Mouse (Mus musculus): ENCODE data around the gene Ttbk2. TPM values are rescaled to one million over a fixed set of nuclear protein-coding genes. Genes with fewer than 3 reads are reported as not detected.

Ttbk2 gene
- total and polyA plus RNA-seq, 3 experiments: 2.0 to 13.3 (median 12.6) TPM

DNA sequence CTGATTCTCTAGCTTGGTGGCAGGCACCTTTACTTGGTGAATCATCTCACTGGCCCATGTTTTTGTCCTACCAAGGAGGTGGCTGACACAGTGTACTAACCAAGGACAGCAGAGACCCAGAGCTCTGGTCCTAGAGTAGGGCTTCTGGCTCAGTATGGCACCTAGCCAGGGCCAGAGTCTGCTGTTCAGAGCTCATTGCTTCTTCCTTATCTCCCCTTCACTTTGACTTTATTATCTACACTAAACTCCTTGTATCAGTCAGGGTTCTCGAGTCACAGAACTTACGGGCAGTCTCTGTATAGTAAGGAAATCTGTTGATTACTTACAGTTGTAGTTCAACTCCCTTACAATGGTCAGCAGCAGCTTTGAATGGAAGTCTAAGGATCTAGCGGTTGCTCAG is 139.5 kb downstream of the Ttbk2 start:
- Histone ChIP-seq H3K4me1 (ENCODE audit: control insufficient read depth, insufficient read depth, low read length) (no peaks in the 10 kb centered on the region), H3K4me3 (no peak overlapping the region), H3K9ac (ENCODE audit: low read depth, low read length) (no peak overlapping the region), H3K27ac (no peak overlapping the region), H3K36me3 (ENCODE audit: control insufficient read depth, insufficient read depth, low read length) (no peaks in the 10 kb centered on the region), H3K79me2 (replicated peaks; ENCODE audit: control insufficient read depth, insufficient read depth, low read length) (no peaks in the 10 kb centered on the region), H3K27me3 (ENCODE audit: control insufficient read depth, insufficient read depth, low read length) (no peaks in the 10 kb centered on the region)
- no peak for TF ChIP-seq EP300 (IDR thresholded peaks at IDR 0.05; ENCODE audit: insufficient read depth, low read depth, low read length)
- TF ChIP-seq CTCF (IDR thresholded peaks at IDR 0.05): no peak
- TF ChIP-seq POLR2A (IDR thresholded peaks at IDR 0.05; ENCODE audit: insufficient read depth, low read depth, low read length): no peak
- WGBS: 72% methylated on average over 3 of the region's 3 CpGs
- intact Hi-C loops (cut with DNase I): no loop called here
- DNase-seq: no peak

DNA sequence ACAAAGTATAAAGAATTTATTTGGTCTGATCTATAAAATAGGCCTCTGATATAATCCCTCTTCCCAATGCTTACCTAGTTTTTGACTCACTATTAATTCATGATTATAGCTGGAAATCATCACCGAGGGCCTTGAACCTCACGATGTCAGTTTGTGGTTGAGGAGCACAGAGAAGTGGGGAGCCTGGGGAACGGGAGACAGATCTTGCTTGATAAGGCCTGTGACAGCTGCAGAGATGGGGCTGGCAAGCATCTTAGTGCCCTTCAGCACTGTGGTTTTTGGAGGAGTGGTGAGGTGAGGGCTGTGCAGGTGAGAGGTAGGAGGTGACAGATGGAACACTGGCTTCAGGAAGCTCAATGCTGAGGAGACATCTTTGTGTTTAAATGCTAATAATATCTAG is 140.2 kb downstream of the Ttbk2 start:
- Histone ChIP-seq H3K27me3 (ENCODE audit: control insufficient read depth, insufficient read depth, low read length) (no peaks in the 10 kb centered on the region), H3K4me3 (no peak overlapping the region), H3K4me1 (ENCODE audit: control insufficient read depth, insufficient read depth, low read length) (no peaks in the 10 kb centered on the region), H3K9ac (ENCODE audit: low read depth, low read length) (no peak overlapping the region), H3K36me3 (ENCODE audit: control insufficient read depth, insufficient read depth, low read length) (no peaks in the 10 kb centered on the region), H3K79me2 (replicated peaks; ENCODE audit: control insufficient read depth, insufficient read depth, low read length) (no peaks in the 10 kb centered on the region), H3K27ac (no peak overlapping the region)
- DNase-seq: no peak
- intact Hi-C loops (cut with DNase I): no loop called here
- no peak for TF ChIP-seq CTCF (IDR thresholded peaks at IDR 0.05)
- no peak for TF ChIP-seq EP300 (IDR thresholded peaks at IDR 0.05; ENCODE audit: insufficient read depth, low read depth, low read length)
- TF ChIP-seq POLR2A (IDR thresholded peaks at IDR 0.05; ENCODE audit: insufficient read depth, low read depth, low read length): no peak
- 79% methylated on average over 3 of the region's 3 CpGs for WGBS

DNA sequence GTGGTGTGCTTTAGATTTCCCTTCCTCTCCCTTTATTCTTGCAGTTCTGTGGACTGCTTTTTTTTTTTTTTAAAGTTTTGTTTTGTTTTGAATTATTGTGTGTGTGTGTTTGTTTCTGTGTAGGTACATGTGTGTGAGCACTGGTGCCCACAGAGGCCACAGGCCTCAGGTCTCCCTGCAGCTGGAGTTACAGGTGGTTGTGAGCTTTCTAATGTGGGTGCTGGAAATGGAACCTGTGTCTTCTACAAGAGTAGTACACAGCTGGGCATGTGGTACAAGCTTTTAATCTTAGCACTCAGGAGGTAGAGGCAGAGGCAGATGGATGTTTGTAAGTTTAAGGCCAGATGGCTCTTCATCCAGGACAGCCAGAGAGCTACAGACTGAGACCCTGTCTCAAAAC is 143.4 kb downstream of the Ttbk2 start:
- no peaks in the 10 kb centered on the region for H3K36me3 ChIP-seq (ENCODE audit: control insufficient read depth, insufficient read depth, low read length)
- TF ChIP-seq EP300 (IDR thresholded peaks at IDR 0.05; ENCODE audit: insufficient read depth, low read depth, low read length) (no peak), POLR2A (IDR thresholded peaks at IDR 0.05; ENCODE audit: insufficient read depth, low read depth, low read length) (no peak), CTCF (IDR thresholded peaks at IDR 0.05) (no peak)
- no peak overlapping the region for H3K4me3 ChIP-seq
- no peaks in the 10 kb centered on the region for H3K4me1 ChIP-seq (ENCODE audit: control insufficient read depth, insufficient read depth, low read length)
- H3K27me3 ChIP-seq (ENCODE audit: control insufficient read depth, insufficient read depth, low read length): no peaks in the 10 kb centered on the region
- no peaks in the 10 kb centered on the region for H3K79me2 ChIP-seq (replicated peaks; ENCODE audit: control insufficient read depth, insufficient read depth, low read length)
- H3K27ac ChIP-seq: no peak overlapping the region
- no peak for DNase-seq
- H3K9ac ChIP-seq (ENCODE audit: low read depth, low read length): no peak overlapping the region
- intact Hi-C loops (cut with DNase I): no loop called here

DNA sequence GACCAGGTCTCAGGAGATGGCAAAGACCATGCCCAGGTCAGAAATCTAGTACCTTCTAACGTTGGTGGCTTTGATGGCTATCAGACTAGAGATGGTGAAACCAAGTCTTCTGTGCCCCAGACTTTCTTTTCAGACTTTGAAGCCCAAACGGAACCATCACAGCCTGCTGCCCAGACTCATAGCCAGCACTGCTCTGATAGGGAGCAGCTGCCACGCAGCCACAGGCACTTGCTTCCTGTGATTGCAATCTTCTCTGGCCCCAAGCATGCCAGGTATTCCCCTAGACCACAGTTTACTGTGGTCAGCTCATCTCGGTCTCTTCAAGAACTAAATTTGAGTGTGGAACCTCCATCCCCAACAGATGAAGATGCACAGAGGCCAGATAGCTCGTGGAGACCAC is 147.7 kb downstream of the Ttbk2 start:
- Histone ChIP-seq H3K36me3 (ENCODE audit: control insufficient read depth, insufficient read depth, low read length) (no peaks in the 10 kb centered on the region), H3K27me3 (ENCODE audit: control insufficient read depth, insufficient read depth, low read length) (no peaks in the 10 kb centered on the region), H3K79me2 (replicated peaks; ENCODE audit: control insufficient read depth, insufficient read depth, low read length) (no peaks in the 10 kb centered on the region), H3K27ac (no peak overlapping the region), H3K4me1 (ENCODE audit: control insufficient read depth, insufficient read depth, low read length) (no peaks in the 10 kb centered on the region), H3K4me3 (no peak overlapping the region), H3K9ac (ENCODE audit: low read depth, low read length) (no peak overlapping the region)
- 72% methylated on average over 5 of the region's 5 CpGs for WGBS
- TF ChIP-seq EP300 (IDR thresholded peaks at IDR 0.05; ENCODE audit: insufficient read depth, low read depth, low read length): no peak
- no peak for TF ChIP-seq POLR2A (IDR thresholded peaks at IDR 0.05; ENCODE audit: insufficient read depth, low read depth, low read length)
- intact Hi-C loops (cut with DNase I): no loop called here
- no peak for DNase-seq

DNA sequence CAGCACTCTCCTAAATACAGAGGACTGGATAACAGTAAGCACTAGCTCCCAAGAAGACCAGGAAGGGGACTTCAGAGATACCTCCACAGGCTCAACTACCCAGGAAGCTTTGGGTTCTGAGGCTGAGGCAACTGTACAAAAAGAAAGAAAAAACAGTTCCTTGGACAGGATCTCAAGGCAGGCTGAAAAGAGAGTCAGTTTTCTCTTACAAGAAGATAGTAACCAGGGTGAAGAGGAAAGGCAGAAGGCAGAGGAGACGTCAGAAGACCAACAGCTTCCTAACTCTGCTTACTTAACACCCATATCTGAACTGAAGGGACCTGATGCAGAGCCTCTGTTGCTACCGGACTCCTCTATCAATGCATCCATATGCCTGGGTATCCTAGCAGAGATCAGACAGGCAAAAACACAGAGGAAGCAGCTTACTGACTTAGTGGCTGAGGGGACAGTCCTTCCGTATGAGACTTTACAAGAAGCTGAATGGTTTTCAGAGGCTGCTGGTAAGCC is 150.0 kb downstream of the Ttbk2 start:
- H3K4me3 ChIP-seq: no peak overlapping the region
- H3K36me3 ChIP-seq (ENCODE audit: control insufficient read depth, insufficient read depth, low read length): no peaks in the 10 kb centered on the region
- no peak for TF ChIP-seq CTCF (IDR thresholded peaks at IDR 0.05)
- no peak for TF ChIP-seq EP300 (IDR thresholded peaks at IDR 0.05; ENCODE audit: insufficient read depth, low read depth, low read length)
- TF ChIP-seq POLR2A (IDR thresholded peaks at IDR 0.05; ENCODE audit: insufficient read depth, low read depth, low read length): no peak
- no peaks in the 10 kb centered on the region for H3K4me1 ChIP-seq (ENCODE audit: control insufficient read depth, insufficient read depth, low read length)
- no peak for DNase-seq
- intact Hi-C loops (cut with DNase I): no loop called here
- H3K9ac ChIP-seq (ENCODE audit: low read depth, low read length): no peak overlapping the region
- H3K79me2 ChIP-seq (replicated peaks; ENCODE audit: control insufficient read depth, insufficient read depth, low read length): no peaks in the 10 kb centered on the region
- no peaks in the 10 kb centered on the region for H3K27me3 ChIP-seq (ENCODE audit: control insufficient read depth, insufficient read depth, low read length)
- WGBS: 82% methylated on average over 3 of the region's 3 CpGs
- no peak overlapping the region for H3K27ac ChIP-seq

DNA sequence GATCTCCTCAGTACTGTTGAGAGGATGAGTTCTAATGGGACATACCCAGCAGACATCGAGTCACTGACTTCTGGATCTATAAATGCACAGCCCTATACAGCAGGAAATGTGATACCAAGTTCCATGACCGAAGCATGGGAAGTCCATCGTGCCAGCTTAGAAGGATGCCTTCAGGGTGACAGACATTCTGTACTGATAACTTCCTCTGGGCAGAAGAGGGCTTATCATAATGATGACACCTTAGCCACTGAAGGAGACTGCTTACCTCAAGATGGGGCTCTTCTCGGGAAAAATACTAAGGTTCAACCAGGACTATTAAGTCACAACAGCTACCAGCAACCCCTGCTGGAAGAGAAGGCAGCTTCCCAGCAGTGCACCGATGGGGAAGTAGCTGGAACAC is 152.6 kb downstream of the Ttbk2 start:
- Histone ChIP-seq H3K36me3 (ENCODE audit: control insufficient read depth, insufficient read depth, low read length) (no peaks in the 10 kb centered on the region), H3K4me1 (ENCODE audit: control insufficient read depth, insufficient read depth, low read length) (no peaks in the 10 kb centered on the region), H3K79me2 (replicated peaks; ENCODE audit: control insufficient read depth, insufficient read depth, low read length) (no peaks in the 10 kb centered on the region)

More for the DNA sequence above, 152.6 kb downstream of the Ttbk2 start:
- intact Hi-C loops (cut with DNase I): no loop called here
- H3K27ac ChIP-seq: no peak overlapping the region
- DNase-seq: no peak
- TF ChIP-seq EP300 (IDR thresholded peaks at IDR 0.05; ENCODE audit: insufficient read depth, low read depth, low read length) (no peak), CTCF (IDR thresholded peaks at IDR 0.05) (no peak), POLR2A (IDR thresholded peaks at IDR 0.05; ENCODE audit: insufficient read depth, low read depth, low read length) (no peak)
- no peaks in the 10 kb centered on the region for H3K27me3 ChIP-seq (ENCODE audit: control insufficient read depth, insufficient read depth, low read length)
- H3K9ac ChIP-seq (ENCODE audit: low read depth, low read length): no peak overlapping the region
- H3K4me3 ChIP-seq: no peak overlapping the region
- WGBS: 77% methylated on average over 5 of the region's 5 CpGs

Other genes starting within 250 kb of the Ttbk2 start
- gene Haus2, start 241.2 kb downstream of the Ttbk2 start, total RNA-seq (2021): 10 to 100 TPM in 1 of 2 experiments, 1 to 10 TPM in 1; 9.8 to 10.2 TPM
- 3.6 and 8.1 TPM in 2 replicates for gene Haus2, start 241.2 kb downstream of the Ttbk2 start, polyA plus RNA-seq (2012; rRNA removed)
- gene Lrrc57, start 241.1 kb downstream of the Ttbk2 start, total RNA-seq (2021): 10 to 100 TPM; 14.5 to 14.9 TPM
- 12.1 and 21.1 TPM in 2 replicates for gene Lrrc57, start 241.1 kb downstream of the Ttbk2 start, polyA plus RNA-seq (2012; rRNA removed)
- 1 to 10 TPM; 6.6 TPM for gene Stard9, start 221.5 kb downstream of the Ttbk2 start, total RNA-seq (2021)
- 6.5 and 11.4 TPM in 2 replicates for gene Stard9, start 221.5 kb downstream of the Ttbk2 start, polyA plus RNA-seq (2012; rRNA removed)
- 10 to 100 TPM in 1 of 2 experiments, 1 to 10 TPM in 1; 9.8 to 12.8 TPM for gene Cdan1, start 476 bp downstream of the Ttbk2 start, total RNA-seq (2021)
- 14.0 and 15.0 TPM in 2 replicates for gene Cdan1, start 476 bp downstream of the Ttbk2 start, polyA plus RNA-seq (2012; rRNA removed)
- 10 to 100 TPM; 20.2 to 20.3 TPM for gene Ubr1, start 120.1 kb upstream of the Ttbk2 start, total RNA-seq (2021)
- gene Ubr1, start 120.1 kb upstream of the Ttbk2 start, polyA plus RNA-seq (2012; rRNA removed): 18.1 and 28.8 TPM in 2 replicates
- gene Tmem62, start 126.4 kb upstream of the Ttbk2 start, total RNA-seq (2021): 1 to 10 TPM; 3.1 to 3.6 TPM
- gene Tmem62, start 126.4 kb upstream of the Ttbk2 start, polyA plus RNA-seq (2012; rRNA removed): 5.1 and 8.2 TPM in 2 replicates
- gene Ccndbp1, start 157.8 kb upstream of the Ttbk2 start, total RNA-seq (2021): 10 to 100 TPM; 27.8 to 44.4 TPM
- gene Ccndbp1, start 157.8 kb upstream of the Ttbk2 start, polyA plus RNA-seq (2012; rRNA removed): 29.7 and 37.6 TPM in 2 replicates
- gene Epb42, start 186.5 kb upstream of the Ttbk2 start, total RNA-seq (2021): under 1 TPM in 1 of 2 experiments, not detected in 1; 0.09 TPM
- 0.12 and 0.41 TPM in 2 replicates for gene Epb42, start 186.5 kb upstream of the Ttbk2 start, polyA plus RNA-seq (2012; rRNA removed)
- gene Tgm5, start 235.2 kb upstream of the Ttbk2 start, total RNA-seq (2021): not detected
- 0.04 TPM in 1 of 2 replicates, not detected in the other for gene Tgm5, start 235.2 kb upstream of the Ttbk2 start, polyA plus RNA-seq (2012; rRNA removed)